Mouse (Mus musculus) bone marrow, adult 2 months (tissue): ENCODE results near the gene Atxn1. TPM values are rescaled to one million over a fixed set of nuclear protein-coding genes. Genes with fewer than 3 reads are reported as not detected.

Source experiments
- H3K27ac ChIP-seq: fragments of 200-500 bp; 2 replicates; pipeline ENCODE4 v1.5.1; 2012; ENCODE audit warnings: low read depth, mild to moderate bottlenecking, control low read depth, inconsistent platforms, low read length; ENCODE audit not compliant: control insufficient read depth, poor library complexity, insufficient read depth
- H3K4me1 ChIP-seq: fragments of 200-500 bp; 2 replicates; pipeline ENCODE4 v1.6.1; 2011; ENCODE audit warnings: low read length; ENCODE audit not compliant: control insufficient read depth, insufficient read depth
- H3K4me3 ChIP-seq: fragments of 200-500 bp; replicated peaks from 2 replicates; pipeline ENCODE3; 2011; ENCODE audit warnings: mild to moderate bottlenecking, low read depth, low read length, control low read depth; ENCODE audit not compliant: control insufficient read depth
- CTCF ChIP-seq: fragments of 200-500 bp; IDR thresholded peaks from 2 replicates; pipeline ENCODE4 v1.5.1; 2011; ENCODE audit warnings: low read length, control low read depth; ENCODE audit not compliant: control insufficient read depth, insufficient read depth
- POLR2A ChIP-seq: fragments of 200-500 bp; IDR thresholded peaks from 2 replicates; pipeline ENCODE4 v1.6.1; 2011; ENCODE audit warnings: low read depth, mild to moderate bottlenecking, control low read depth, low read length, borderline replicate concordance; ENCODE audit not compliant: control insufficient read depth
- WGBS: fragments of 180-500 bp; shearing (Covaris S2); methylation state at CpG from one replicate; pipeline ENCODE4 v1.1.7; 2018; 5-methylcytosine and 5-hydroxymethylcytosine counted together
- polyA plus RNA-seq: library from polyadenylated mRNA; stranded (reverse); fragments of >200 nt; gene quantifications from 2 replicates; pipeline ENCODE4 v1.2.4, GENCODE M21; 2011; ENCODE audit warnings: low replicate concordance; ENCODE audit not compliant: missing spikeins, insufficient read depth, insufficient read length

Gene Atxn1
- polyA plus RNA-seq, 1 experiment, result 5.8 TPM

DNA sequence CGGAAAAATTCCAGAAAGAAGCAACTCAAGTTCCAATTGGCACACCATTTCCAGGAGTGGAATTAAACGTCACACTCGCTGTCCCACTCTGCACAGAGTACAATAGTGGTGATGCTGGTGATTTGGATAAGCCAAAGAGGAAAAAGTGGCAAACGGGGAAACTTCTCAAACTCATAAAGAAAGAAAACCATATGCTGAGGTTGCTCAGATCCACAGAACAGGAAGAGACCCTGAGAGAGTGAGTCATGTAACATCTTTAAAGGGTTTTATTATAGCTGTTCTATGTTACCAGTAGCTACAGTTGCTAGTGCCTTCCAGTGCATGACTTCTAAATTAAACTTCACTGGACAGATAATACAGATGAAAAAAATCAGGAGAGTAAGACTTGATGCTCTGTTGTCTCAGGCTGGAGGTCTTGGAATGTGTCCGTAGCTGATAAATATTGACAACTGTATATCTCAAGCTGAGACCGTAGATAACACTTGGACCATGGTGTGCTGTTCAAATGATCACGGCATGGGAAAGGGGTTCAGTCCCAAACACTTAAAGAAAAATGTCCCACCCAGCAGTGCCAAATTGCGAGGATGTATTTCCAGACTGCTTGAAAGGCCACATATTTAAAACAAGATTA is 98.1 kb downstream of the Atxn1 start:
- Histone ChIP-seq H3K27ac (no peak overlapping the region), H3K4me3 (no peak overlapping the region), H3K4me1 (no peaks in the 10 kb centered on the region; the same call in 1 of the 2 replicates)
- TF ChIP-seq CTCF (no peak), POLR2A (no peak)
- 74% methylated on average over 8 of the region's 8 CpGs for WGBS

DNA sequence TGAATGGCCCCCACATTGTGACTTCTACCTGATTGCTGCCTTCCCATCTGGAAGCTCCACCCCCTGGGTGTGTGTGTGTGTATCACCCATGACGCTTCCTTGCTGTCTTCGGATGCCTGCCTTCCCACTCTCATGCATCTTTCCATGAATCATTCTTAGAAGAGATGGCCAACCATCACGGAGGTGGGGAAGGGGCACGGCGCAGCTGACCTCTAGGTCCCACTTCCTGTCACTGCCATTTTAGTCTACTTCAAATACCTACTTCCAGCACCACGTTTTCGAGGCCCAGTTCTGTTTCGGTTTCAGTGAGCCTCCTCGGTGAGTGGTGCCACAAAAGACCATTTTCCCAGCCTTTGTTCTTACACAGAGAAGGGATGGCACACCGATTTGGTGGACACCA is 99.2 kb downstream of the Atxn1 start:
- H3K4me3 ChIP-seq, result no peak overlapping the region
- TF ChIP-seq CTCF (no peak), POLR2A (no peak)
- H3K27ac ChIP-seq, result no peak overlapping the region
- no peaks in the 10 kb centered on the region; the same call in 1 of the 2 replicates for H3K4me1 ChIP-seq
- WGBS, result 88% methylated on average over 10 of the region's 10 CpGs

DNA sequence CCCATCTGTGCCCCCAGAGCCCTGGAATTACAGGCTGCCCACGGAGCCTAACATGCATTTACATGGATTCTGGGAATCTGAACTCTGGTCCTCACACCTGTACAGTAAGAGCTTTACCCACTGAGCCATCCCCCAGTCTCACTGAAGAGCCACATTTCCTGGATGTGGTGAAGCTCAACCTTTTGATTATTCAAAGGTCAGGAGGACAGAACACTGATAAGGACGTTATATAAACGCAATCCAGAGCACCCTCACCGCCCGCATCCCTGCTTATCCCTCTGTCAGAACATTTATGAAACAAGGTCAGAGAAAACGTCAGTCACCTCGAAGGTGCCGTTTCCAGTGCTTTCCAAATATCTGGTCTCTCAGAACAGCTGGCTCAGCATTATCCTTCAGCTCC is 101.0 kb downstream of the Atxn1 start:
- WGBS, result 85% methylated on average over 8 of the region's 8 CpGs
- Histone ChIP-seq H3K4me3 (no peak overlapping the region), H3K4me1 (no peaks in the 10 kb centered on the region; the same call in 1 of the 2 replicates), H3K27ac (no peak overlapping the region)
- TF ChIP-seq POLR2A (no peak), CTCF (no peak)

DNA sequence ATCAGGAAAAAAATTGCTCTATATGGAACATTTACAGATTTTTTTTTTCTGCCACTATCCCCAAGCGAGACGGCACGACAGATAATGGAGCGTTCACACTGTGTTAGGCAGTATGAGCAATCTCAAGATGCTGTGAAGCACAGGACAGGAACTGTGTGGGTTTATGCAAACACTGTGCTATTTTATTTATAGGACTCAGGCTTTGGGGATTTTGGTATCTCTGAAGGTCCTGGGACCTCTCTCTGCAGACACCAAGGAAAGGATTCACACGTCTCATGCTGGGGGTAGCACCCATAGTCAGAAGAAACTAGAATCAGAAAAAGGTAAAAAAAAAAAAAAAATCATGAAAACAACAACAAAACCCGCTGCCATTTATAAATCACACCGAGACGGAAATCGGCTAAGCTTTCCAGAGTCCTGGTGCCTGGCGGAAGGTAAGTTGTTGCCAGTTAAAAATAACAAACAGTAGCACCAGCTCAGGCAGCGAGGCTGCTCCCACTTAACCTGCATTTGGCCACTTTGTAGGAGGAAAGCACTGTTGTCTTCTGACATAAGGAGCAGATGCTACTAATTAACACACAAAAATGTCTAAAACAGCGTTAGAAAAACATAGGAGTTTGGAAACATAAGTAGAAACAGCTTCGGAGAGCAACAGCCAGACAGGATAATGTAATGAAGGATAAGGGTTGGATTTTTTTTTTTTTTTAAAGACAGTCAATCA is 102.8 kb downstream of the Atxn1 start:
- Histone ChIP-seq H3K27ac (no peak overlapping the region), H3K4me3 (no peak overlapping the region), H3K4me1 (no peaks in the 10 kb centered on the region; the same call in 1 of the 2 replicates)
- TF ChIP-seq CTCF, result no peak
- TF ChIP-seq POLR2A, result no peak
- 84% methylated on average over 13 of the region's 13 CpGs for WGBS

DNA sequence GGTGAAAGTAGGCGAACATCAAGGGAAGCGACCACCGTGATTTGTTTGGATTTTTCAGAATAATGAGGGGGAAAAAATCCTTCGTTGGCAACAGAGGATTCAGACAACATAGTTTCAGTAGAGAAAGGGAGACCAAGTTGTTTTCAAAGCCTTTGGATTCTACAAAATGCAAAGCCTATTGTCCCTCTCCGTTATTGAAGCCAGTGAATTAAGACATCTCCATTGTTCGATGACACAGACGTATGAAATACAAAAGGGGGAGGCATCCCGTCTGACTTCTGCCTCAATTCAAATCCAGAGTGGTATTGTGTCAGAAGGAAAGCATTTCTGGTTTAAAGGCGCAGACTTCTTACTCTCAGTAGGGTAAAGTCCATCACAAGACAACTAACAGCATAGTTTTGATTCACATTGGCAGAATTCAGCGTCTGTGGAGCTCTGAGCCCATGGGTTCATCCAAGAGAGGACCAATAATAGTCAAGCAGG is 103.7 kb downstream of the Atxn1 start:
- Histone ChIP-seq H3K27ac (no peak overlapping the region), H3K4me3 (no peak overlapping the region), H3K4me1 (no peaks in the 10 kb centered on the region; the same call in 1 of the 2 replicates)
- no peak for TF ChIP-seq CTCF
- no peak for TF ChIP-seq POLR2A
- WGBS, result 88% methylated on average over 10 of the region's 10 CpGs

DNA sequence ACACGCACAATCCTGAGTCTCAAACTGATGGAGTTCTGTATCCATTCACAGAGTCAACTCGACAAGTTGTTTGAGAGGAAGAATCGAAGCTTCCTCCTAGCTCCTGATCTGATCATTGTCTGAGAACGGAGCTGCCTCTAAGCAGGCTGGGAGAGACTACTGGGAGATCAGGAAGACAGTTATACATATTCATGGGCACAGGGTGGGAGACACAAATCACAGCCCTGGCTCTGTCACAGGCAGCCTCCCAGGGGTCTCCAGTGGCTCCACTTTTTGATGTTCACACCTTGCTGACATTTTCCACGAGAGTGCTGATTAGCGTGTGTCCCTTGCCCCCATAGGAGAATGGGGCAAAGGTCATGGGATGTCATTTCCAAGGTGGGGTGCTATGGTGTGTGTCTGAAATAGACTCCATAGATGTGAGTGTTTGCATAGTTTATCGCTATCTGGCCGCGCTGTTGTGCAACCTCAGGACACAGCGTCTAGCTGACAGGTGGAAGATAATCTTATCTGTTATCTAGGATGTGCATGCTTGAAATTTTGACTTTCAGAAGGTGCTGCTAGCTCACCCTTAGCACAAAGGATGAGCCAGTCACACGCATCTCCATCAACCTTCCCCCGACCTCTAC is 105.6 kb downstream of the Atxn1 start:
- TF ChIP-seq CTCF, result no peak
- TF ChIP-seq POLR2A, result no peak
- Histone ChIP-seq H3K4me1 (no peaks in the 10 kb centered on the region; the same call in 1 of the 2 replicates), H3K4me3 (no peak overlapping the region), H3K27ac (no peak overlapping the region)
- WGBS, result 83% methylated on average over 12 of the region's 12 CpGs

DNA sequence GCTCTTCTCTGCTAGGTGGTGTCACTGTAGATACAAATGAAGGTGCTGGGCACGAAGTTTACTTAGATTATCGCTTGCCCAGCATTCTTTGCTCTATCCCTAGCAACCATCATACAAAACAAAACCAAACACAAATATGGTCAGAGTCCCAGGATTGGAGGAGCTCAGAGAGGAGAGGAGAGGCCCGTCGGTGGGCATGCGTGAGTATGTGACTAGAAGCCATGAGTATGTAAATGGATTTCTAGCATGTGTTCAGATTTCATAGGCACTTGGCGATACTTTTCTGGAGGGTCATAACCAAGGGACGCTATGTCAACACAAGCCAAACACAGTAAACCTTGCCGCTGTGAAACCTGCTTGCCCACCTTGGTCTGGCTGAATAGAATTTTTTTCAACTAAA is 107.4 kb downstream of the Atxn1 start:
- TF ChIP-seq POLR2A (no peak), CTCF (no peak)
- H3K4me1 ChIP-seq, result no peaks in the 10 kb centered on the region; the same call in 1 of the 2 replicates
- H3K27ac ChIP-seq, result no peak overlapping the region
- H3K4me3 ChIP-seq, result no peak overlapping the region
- WGBS, result 88% methylated on average over 8 of the region's 8 CpGs

DNA sequence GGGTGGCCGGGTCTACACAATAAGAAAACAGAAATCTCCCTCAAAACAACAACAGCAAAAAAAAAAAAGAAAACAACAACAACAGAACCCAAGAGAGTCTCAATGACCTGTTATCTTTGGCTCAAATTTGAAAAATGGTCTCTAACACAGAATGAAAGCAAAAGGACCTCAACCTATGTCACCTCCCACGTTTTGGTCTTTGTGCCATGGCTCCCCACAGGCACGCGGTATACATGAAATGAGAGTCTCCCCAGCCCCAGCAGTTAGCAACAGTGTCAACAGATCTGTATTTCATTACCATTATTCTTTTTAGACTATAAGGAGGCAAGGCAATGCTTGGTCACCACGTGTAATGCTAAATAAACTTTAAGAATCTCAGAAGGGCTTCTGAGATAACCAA is 110.3 kb downstream of the Atxn1 start:
- no peak overlapping the region for H3K4me3 ChIP-seq
- peaks cover 2% of the 10 kb centered on the region; the same call in 1 of the 2 replicates for H3K4me1 ChIP-seq
- H3K27ac ChIP-seq, result no peak overlapping the region
- TF ChIP-seq POLR2A, result no peak
- no peak for TF ChIP-seq CTCF
- 83% methylated on average over 5 of the region's 5 CpGs for WGBS
